Mouse (Mus musculus): ENCODE results near the gene Gm1673.
A peak's percentile ranks its signal among the peaks of the same experiment; 100 is the strongest.
"Not testable (repeated sequence)": the region's sequence is repeated elsewhere in the genome, so short reads cannot be mapped to it uniquely, and the experiment has no call there.

Gene Gm1673

GRCm38 (mm10) chr5:33983309-33984121, at the start of gene Gm1673:
Gene Gm1673, plus strand, starts transcription at chr5:33983433.
- DNase-seq (ENCODE audit: low spot score): peak; percentile 74

DNA sequence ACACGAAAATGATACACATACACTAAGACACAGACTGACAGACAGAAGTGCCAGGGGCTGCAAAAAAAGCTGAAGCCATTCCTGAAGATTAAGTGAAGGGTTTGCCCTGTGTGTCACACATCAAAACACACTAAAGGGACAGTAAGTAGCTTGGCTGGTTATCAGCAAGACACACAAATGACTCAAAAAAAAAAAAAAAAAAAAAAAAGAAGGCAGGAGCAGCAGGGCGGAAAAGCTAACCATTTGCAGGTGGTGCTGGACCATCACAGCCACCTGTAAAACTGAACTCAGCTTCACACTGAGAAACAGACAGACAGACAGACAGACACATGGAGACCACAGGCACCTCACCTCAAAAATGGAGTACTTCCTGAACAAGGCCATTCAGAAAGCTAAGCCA, 49.2 kb upstream of the Gm1673 start:
- no peak for DNase-seq (ENCODE audit: low spot score)

DNA sequence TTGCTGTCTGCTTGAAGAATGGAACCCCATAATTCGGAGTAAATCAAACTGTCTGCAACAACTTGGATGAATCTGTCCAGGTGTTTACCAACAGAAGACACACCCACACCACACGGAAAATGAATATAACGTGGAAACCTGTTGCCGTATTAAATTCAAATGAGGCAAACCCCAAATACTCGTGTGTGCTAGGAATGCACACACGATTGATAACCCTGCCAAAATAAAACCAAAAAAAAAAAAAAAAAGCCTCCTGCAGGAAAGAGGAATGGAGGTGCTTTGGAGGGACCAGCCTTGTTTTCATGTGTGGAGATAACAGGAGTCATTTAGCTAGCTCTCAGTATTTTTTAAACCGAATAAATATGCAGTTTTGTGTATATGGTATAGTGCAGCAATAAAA, 48.4 kb upstream of the Gm1673 start:
- no peak for DNase-seq (ENCODE audit: low spot score)

- DNase-seq (ENCODE audit: low spot score): no peak
Measured at GRCm38 (mm10) chr5:33935700-33936111, 47.5 kb upstream of the Gm1673 start.

- DNase-seq (ENCODE audit: low spot score): peak; percentile 97
Measured at GRCm38 (mm10) chr5:33936120-33936707, 47.0 kb upstream of the Gm1673 start, which contains the start of gene Nelfa. Gene Nelfa, minus strand, starts transcription at chr5:33936413.

GRCm38 (mm10) chr5:33937230-33937629, 46.0 kb upstream of the Gm1673 start:
- DNase-seq (ENCODE audit: low spot score): no peak

DNA sequence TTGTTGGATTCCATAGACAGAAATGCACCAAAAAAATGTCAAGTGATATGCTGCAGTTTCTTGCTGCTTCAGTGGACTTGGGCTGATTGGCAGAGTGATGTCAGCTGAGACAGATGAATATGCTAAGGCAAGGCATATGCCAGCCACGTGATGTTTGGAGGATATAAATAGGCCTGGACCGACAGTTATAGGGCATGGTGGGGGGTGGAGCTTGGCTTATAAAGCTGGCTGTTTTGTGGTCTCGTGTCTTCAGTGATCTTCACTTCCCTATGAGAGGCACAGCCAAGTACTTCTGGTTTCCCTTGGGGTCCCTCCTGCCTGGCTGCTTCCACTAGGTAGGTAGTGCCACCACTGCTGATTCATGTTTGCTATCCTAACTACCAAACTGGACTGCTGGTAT, 44.8 kb upstream of the Gm1673 start:
- no peak for DNase-seq (ENCODE audit: low spot score)

DNA sequence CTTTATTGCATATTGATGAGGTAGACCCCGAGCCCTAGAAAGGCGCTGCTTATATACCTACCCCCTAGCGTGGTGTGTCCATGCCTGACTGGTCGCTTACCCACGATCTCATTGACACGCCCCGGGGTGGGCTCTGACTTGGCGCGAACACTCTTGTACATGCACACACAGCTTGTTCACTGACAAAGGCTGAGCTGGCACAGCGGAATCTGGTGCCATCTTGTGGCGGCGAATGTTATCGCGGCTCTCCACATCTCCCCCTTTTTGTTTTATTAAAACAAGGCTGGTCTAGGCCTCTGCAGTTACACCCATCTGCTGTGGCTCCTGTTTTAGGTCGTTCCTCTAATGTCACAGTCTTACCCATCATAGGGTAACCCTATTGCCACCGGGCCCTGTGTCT, 36.2 kb upstream of the Gm1673 start:
- DNase-seq (ENCODE audit: low spot score): not testable (repeated sequence)

DNA sequence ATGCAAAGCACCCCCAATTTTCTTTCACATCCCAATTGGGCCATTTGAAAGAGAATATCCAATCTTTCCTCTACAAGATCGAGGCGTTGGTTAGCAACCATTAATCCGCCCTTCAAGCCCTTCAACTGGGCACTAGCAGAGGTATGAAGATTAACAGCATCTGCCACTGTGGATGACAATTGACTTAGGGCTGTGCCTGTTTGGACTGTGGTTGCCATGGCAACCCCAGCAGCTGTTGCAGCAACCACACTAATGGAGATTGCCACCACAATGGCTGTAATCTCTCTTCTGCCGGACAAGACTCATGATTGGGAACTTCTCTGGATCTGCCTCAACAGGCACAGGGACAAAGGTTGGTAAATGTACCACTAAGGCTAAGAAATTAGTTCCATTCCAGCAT, 34.9 kb upstream of the Gm1673 start:
- no peak for DNase-seq (ENCODE audit: low spot score)

DNA sequence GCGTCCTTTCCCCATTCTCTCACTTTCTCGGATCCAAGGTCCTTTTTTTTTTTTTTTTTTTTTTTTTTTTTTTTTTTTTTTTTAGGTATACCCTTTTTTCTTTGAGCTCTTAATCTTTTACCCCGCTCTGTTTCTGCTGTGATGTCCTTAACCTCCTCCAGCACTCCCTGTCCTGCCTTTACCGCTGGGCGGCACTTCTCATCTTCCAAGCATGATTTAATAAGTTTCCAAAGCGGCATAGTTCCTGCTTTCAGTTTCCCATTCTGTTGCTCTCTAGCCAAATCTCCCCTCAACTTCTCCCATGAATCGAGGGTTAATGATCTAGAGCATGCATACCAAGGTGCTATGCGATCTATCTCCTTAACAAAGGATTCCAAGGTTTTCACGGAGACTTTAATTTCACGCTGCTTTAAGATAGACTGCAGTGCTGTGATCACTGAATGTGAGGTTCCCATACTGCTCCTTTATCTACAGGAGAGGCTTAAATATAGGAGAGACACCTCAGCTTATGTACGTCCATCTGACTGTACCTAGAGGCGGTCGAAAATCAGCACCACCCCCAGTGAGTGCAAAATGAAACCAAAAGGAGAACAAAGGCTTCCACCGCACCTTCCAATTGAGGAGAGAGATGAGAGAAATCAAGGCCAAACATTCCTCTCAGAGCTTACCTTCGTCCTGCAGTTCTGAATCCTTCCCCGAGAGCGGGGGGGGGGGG, 29.6 kb upstream of the Gm1673 start:
- DNase-seq (ENCODE audit: low spot score): no peak

- DNase-seq (ENCODE audit: low spot score): peak; percentile 21
Measured at GRCm38 (mm10) chr5:33954354-33954753, 28.9 kb upstream of the Gm1673 start.

- no peak for DNase-seq (ENCODE audit: low spot score)
Measured at GRCm38 (mm10) chr5:33955868-33956267, 27.4 kb upstream of the Gm1673 start.

DNA sequence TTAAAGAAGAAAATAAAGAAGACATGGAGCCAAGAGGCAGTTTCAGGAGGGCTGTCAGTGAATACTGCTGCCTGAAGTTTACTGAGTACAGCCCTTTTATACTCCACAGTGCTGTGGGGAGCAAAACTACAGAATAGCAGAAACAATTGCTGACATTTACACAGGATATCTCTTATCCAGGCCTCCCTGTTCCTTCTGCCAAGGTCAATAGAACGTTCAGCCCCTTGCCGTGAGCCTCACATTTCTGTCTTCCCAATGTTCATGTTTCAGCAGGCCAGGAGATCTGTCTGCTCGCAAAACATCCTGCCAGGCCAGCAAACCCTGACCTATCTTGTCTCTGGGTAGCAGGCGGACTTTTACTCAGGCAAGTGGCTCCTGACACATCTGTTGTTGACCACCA, 23.9 kb upstream of the Gm1673 start:
- no peak for DNase-seq (ENCODE audit: low spot score)

DNA sequence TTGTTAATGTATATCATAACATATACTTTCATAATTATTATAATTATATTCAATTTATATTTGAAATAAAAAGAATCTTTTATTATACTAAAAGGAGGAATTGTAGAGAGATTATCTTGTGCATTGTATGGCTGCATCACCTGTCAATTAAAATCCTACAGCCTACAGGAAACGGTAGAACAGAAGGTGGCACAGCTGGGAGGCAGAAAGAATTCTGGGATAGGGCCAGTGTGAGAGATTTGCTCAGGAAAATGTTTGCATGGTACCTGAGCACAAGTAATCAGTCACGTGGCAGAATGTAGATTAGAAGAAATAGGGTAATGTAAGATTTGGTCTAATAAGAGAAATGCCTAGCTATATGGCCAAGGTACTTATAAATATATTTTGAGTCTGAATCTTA, 8.5 kb upstream of the Gm1673 start:
- DNase-seq (ENCODE audit: low spot score): no peak

GRCm38 (mm10) chr5:33976267-33976666, 7.0 kb upstream of the Gm1673 start:
- DNase-seq (ENCODE audit: low spot score): no peak

GRCm38 (mm10) chr5:33982731-33983259, 438 bp upstream of the Gm1673 start:
- no peak for DNase-seq (ENCODE audit: low spot score)

GRCm38 (mm10) chr5:33994671-33995625, 11.7 kb downstream of the Gm1673 start:
- DNase-seq (ENCODE audit: low spot score): no peak

- peak; percentile 72 for DNase-seq (ENCODE audit: low spot score)
Measured at GRCm38 (mm10) chr5:33995843-33996693, 12.8 kb downstream of the Gm1673 start, which contains the start of gene Nat8l. Gene Nat8l, plus strand, starts transcription at chr5:33995984.

DNA sequence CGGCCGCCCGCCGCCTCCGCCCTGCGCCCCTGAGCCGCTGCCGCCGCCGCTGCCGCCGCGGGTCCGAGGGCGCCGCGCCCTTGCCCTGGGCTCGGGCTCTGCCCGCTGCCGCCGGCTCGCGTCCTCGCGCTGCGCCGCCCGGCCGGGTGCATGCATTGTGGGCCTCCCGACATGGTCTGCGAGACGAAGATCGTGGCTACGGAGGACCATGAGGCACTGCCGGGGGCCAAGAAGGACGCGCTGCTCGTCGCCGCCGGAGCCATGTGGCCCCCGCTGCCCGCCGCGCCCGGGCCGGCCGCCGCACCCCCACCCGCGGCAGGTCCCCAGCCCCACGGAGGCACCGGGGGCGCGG, 13.4 kb downstream of the Gm1673 start:
- no peak for DNase-seq (ENCODE audit: low spot score)

DNA sequence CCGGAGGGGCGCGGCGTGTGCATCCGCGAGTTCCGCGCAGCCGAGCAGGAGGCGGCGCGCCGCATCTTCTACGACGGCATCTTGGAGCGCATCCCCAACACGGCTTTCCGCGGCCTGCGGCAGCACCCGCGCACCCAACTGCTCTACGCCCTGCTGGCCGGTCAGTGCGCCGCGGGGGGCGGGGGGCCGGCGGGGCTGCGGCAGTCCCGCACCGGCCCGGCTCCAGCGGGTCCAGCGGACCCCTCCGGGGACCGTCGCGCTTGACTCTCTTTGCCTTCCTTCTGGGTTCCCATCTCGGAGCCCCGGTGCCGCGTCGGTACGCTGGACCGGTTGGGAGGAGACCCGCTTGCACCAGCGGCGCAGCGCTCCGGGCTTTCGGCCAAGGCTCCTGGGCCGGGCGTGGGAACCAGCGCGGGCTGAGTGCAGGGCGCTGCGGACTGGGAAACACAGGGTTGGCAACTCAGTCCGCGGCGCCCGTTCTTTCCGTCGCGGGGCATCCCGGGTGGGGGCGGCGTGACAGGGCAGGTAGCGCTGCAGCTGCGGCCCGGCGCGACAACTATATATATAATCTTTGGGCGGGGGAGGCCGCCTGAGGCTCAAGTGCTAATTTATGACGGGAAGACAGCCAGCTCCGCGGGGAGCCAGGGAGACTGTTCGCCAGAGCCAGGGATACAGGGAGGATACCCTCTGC, 14.0 kb downstream of the Gm1673 start:
- DNase-seq (ENCODE audit: low spot score): no peak

Measured in yolk sac, embryonic 10.5 days (tissue).